Mouse (Mus musculus) lung, postnatal 4 days (tissue): ENCODE measurements around the gene Hdgfl2.
A peak's percentile ranks its signal among the peaks of the same experiment; 100 is the strongest.

ENCODE experiments used
- DNase-seq, 2 experiments: peaks; one replicate each; pipeline ENCODE4 v3.0.0; 2021

Gene Hdgfl2

GRCm38 (mm10) chr17:56106981-56107380, 27.5 kb downstream of the Hdgfl2 start:
- no peak for DNase-seq

- no peak for DNase-seq
Observed at GRCm38 (mm10) chr17:56107736-56108135, 28.3 kb downstream of the Hdgfl2 start.

DNA sequence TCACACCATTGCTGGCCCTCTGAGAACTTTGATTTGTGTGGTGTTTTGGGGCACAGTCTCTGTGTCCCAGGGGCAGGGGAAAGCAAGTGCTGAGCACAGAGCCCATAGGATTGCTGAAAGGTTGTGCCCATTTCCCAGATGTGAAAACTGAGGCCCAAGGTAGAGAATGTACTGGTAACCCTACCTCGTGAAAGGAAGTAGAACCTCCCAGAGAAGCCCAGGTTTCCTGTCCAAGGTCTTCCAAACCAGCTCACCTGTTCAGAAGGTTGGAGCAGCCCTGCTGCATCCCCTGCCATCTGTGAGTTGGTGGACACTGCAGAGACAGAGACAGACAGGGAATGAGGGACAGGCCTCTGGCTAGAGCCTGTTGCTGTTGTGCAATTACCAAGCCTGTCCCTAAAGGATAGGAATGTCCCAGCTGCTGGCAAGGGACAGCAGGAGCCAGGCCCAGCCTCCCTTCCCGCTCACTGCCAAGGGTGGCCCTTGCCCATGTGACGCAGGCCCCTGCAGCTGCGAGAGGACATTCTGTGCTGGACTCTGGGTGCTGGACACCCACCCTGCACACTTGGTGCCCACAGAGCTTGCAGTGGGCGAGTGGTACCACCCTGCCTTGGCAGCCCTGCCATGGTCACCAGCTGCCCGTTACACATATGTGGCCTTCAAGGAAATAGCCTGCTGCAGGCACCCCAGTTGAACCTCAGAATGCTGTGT, 29.1 kb downstream of the Hdgfl2 start:
- DNase-seq: peak; percentile 37 to 82

DNA sequence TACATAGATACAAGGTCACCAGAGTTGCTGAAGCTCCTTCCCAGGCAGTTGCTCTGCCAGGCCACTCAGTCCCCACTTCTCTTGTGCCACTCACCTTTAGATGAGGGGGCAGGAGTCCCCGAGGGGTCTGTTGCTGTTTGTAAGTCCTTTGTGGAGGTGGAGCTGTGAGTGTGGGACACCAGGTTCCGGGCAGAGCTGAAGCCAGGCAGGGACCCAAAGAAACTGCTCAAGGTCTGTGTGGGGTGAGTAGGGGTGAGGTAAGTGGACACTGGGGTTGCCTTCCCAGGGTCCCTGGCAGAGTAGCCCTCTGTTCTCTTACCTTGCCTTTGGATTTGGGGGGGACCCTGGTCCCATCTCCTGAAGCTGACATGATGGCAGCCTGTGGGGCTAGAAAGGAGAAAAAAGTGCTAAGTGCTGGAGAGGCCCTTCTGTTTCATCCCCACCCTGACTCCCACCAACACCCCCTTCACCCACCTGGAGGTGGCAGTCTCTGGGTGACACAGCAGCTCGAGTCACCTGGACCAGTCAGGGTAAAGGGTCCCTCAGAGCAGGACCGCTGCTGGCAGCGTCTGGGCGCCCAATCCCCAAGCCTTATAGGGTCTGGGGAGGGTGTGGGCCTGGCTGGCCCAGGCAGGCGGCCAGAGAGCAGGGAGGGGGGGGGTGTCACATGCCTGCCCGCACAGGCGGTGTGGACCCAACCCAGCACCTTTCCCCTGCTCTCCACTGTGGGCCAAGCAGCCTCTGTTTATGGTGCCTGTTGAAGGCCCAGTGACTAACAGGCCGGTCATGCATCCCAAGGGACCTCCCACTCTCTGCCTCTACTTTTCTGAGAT, 30.0 kb downstream of the Hdgfl2 start, which contains the start of gene Plin4:
Gene Plin4 (minus strand): TSS at position 585 of the 833 bp plus-strand sequence.
- no peak for DNase-seq

- DNase-seq: no peak
Observed at GRCm38 (mm10) chr17:56110571-56110970, 31.1 kb downstream of the Hdgfl2 start.

DNA sequence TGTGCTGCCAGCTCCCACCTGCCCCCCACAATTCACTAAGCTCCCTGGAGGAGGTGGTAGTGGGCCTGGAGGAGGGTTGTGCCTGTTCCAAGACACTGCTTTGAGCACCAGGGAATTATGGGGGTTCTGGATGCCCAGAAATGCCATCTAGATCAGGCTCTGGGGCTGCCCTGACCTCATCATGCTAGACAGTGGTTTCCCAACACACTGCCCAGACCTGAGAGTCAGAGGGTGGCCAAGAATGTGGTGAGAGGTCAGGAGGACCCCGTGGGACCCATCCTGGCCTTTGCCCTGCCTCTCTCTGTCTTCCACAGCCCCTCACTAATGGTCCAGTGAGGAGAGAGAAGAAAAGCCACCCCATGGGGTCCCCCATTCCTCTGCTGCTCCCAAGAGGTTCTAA, 31.6 kb downstream of the Hdgfl2 start:
- no peak for DNase-seq

- peak; percentile 47 to 69 for DNase-seq
Observed at GRCm38 (mm10) chr17:56111864-56112263, 32.4 kb downstream of the Hdgfl2 start.

DNA sequence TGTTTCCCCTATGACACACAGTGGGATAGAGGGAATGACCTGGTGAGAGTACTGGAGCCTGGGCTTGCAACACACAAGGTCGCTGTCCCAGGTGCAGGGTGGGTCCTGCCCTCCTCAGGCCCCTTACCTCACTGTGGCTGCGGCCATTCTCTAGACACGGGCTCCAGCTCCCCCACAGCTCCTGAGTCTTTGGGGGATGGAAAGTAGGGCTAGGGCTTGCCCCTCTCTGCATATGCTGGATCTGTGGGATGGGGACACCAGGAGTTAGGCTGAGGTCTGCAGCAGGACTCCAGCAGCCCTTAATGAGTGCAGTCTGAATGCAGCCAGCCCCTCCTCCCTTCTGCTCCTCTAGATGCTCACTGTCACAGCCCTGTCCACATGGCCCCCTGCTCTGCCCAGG, 33.3 kb downstream of the Hdgfl2 start:
- DNase-seq: no peak

GRCm38 (mm10) chr17:56116193-56116592, 36.8 kb downstream of the Hdgfl2 start:
- DNase-seq: no peak

GRCm38 (mm10) chr17:56117251-56117710, 37.8 kb downstream of the Hdgfl2 start, which contains the start of gene Plin5:
Gene Plin5 (minus strand): TSS chr17:56117596.
- peak; percentile 50 to 64 for DNase-seq

GRCm38 (mm10) chr17:56119431-56119830, 40.0 kb downstream of the Hdgfl2 start:
- DNase-seq: no peak

DNA sequence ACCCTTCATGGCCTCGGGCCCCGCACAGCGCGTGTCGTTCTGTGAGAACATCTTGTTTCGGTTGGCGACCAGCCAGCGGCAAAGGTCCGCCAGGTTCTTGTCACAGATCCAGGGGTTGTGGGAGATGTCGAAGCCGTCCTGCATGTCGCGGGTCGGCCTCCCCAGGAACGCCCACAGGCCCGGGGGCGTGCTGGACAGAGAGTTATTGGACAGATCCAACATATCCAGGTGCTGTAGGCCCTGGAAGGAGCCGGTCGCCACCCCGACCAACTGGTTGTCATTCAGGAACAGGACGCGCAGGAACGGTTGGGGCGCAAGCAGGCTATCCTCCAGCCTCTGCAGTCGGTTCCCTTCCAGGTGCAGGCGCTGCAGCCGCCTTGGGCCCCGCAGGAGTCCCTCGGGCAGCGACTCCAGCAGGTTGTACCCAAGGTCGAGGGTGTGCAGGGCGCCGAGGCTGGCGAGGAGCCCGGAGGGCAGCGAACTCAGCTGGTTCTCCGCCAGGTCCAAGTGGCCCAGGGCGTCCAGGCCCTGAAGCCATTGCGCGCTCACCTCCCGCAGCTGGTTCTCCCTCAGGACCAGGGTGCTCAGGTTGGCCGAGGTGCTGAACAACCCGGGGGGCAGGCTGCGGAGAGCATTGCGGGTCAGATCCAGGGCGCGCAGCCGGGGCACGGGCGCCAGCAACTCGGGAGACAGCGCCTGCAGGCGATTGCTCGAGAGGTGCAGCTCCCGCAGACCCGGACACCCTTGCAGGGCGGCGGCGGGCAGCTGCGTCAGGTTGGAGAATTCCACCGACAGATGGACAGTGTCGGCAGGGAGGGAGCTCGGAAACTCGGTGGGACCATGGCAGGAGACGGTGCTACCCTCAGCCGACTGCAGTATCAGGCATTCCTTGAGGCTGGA, 40.8 kb downstream of the Hdgfl2 start:
- peak; percentile 40 to 59 for DNase-seq

GRCm38 (mm10) chr17:56121826-56122225, 42.4 kb downstream of the Hdgfl2 start, which contains the start of gene Lrg1:
Gene Lrg1 (minus strand): TSS chr17:56122001.
- no peak for DNase-seq

GRCm38 (mm10) chr17:56123161-56123560, 43.7 kb downstream of the Hdgfl2 start:
- no peak for DNase-seq

- DNase-seq: no peak
Observed at GRCm38 (mm10) chr17:56123681-56124340, 44.4 kb downstream of the Hdgfl2 start.

DNA sequence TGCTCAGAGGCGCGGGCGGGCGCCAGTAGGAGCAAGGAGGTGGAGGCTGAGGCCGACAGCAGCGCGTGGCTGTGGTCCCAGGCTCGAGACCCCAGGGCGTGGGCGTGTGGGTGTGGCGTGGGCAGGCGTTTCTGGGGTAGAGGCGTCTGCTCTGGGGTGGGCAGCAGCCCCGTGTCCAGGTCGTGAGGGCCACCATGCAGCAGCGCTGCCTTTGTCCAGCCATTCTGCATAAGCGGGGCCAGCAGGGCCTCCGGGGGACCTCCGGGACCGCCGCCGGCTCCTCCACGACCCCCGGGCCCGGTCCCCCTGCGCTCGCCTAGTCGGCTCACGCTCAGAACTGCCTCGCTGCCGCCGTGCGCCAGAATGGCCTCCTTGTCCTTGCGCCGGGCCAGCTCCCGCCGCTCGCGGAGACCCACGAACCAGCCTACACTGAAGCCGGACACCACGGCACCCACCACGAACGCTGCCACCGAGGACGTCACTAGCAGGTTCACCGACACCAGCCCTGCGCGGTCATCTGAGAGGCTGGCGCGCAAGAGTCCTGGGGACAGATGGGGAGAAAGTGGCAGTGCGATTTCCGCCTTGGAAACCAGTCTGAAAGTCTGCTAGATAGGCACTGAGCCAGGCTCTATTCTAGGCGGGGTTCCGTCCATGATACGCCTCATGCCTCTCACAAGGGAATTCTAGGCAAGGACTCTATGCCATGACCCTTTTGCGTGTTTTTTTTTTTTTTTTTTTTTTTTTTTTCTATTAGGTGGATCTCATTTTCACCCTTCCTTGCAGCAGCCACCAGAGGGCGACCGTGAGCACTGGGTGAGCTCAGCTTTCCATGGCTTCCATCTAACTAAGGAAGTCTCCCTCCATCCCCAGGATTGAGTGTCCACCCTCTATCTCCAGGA, 45.2 kb downstream of the Hdgfl2 start:
- DNase-seq: peak in 1 of 2 experiments; percentile 67

- no peak for DNase-seq
Observed at GRCm38 (mm10) chr17:56125276-56125630, 45.8 kb downstream of the Hdgfl2 start.

GRCm38 (mm10) chr17:56126175-56126574, 46.7 kb downstream of the Hdgfl2 start:
- DNase-seq: no peak

DNA sequence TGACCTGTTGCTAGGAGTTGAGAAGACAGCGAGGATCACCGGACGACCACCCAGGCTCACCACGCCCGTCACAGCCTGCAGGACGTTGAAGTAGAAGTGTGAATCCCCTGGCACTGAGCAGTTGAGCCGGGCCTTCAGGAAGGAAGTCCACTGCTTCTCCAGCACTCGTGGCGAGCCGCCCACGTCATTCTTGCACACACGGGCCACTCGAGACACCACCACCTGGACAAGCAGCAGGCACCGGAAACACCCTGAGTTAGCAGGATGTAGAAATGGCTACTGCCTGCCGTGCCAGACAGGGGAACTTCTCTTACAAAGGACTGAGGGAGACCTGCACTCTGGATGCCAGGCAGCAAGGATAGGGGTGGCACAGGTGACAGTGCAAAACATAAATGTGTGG, 48.8 kb downstream of the Hdgfl2 start:
- no peak for DNase-seq

DNA sequence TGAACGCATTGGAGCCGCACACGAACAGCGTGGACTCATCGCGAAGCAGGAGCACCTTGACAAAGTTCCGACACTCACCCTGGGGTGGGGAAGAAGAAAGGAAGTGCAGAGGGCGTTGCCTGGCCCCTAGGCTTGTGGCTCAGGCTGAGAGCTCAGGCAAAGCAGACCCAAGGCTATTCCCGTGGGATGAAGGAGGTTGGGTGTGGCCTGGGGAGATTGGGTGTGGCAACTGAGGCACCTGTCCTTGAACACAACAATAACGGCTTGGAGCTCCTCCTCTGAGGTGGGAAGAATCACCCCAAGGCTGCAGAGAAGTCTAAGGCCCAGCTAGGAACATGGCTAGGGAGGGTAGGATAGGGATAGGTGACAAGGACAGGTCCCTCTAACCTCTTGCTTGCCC, 51.7 kb downstream of the Hdgfl2 start:
- no peak for DNase-seq

DNA sequence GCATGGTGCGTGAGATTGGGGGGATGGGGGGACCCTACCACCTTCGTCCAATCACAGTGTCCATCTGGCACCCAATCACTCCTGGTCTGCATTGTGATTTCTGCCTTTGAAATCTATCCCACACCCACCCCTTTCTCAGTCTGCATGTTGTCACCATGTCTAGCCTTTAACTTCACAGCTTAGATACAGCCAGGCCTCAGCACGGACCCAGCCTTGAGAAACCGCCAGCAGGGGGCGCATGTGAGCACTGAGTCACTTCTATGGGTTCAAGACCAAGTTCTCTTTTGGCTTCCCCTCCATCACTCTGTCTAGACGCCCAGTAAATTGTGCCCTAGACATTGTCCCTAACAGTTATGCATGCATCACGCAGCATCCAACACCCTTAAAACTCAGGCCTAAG, 52.4 kb downstream of the Hdgfl2 start:
- peak in 1 of 2 experiments; percentile 80 for DNase-seq
